Mouse (Mus musculus) CH12.LX (cell line): ENCODE measurements at regions not wholly inside any gene's neighbourhood (a gene's known extent, or its start where the extent isn't known, plus 50 kb on each side); places are given as distances from the start of the nearest gene placed in this dataset.

Experiments
- DNase-seq: peaks from one replicate; pipeline ENCODE4 v3.0.0-alpha.2; 2013; ENCODE audit errors: extremely low read depth
- H3K27ac ChIP-seq: 2 replicates; pipeline ENCODE4 v1.5.1; 2012; ENCODE audit warnings: low read depth, mild to moderate bottlenecking, control low read depth, moderate library complexity; ENCODE audit not compliant: insufficient read depth
- H3K27me3 ChIP-seq: replicated peaks from 2 replicates; pipeline ENCODE3; 2012; ENCODE audit warnings: inconsistent platforms
- H3K36me3 ChIP-seq, 2 experiments: replicated peaks in 1 of 2; 2 replicates each; pipeline versions ENCODE3 to v1.6.1; 2012; ENCODE audit warnings: inconsistent platforms in 1 of 2, low read length in 1 of 2, mild to moderate bottlenecking in 1 of 2, mixed read lengths in 1 of 2, moderate library complexity in 1 of 2; ENCODE audit not compliant: control insufficient read depth in 1 of 2, insufficient read depth in 1 of 2
- H3K4me1 ChIP-seq, 2 experiments: 2 replicates each; pipeline ENCODE4 v1.6.1; 2012; ENCODE audit warnings: inconsistent platforms in 1 of 2, moderate library complexity in 1 of 2; ENCODE audit not compliant: insufficient read depth in 2 of 2, control insufficient read depth in 1 of 2
- H3K4me2 ChIP-seq: 2 replicates; pipeline ENCODE4 v1.6.1; 2012; ENCODE audit warnings: low read depth, mild to moderate bottlenecking, control low read depth; ENCODE audit not compliant: poor library complexity, insufficient read depth, severe bottlenecking
- H3K4me3 ChIP-seq, 3 experiments: fragments of 150-350 bp in 1 of 3; sonication (generic) in 1 of 3; replicated peaks in 1 of 3; 2 replicates each; pipeline versions ENCODE3 to v1.5.1; 2011 to 2012; ENCODE audit warnings: low read depth in 2 of 3, low read length in 2 of 3, mild to moderate bottlenecking in 2 of 3, moderate library complexity in 2 of 3, control low read depth in 1 of 3, improper control_type of control experiment in 1 of 3, inconsistent platforms in 1 of 3, mixed read lengths in 1 of 3; ENCODE audit not compliant: poor library complexity in 1 of 3
- H3K79me2 ChIP-seq: replicated peaks from 2 replicates; pipeline ENCODE4 v1.6.1; 2012; ENCODE audit warnings: mild to moderate bottlenecking, moderate library complexity; ENCODE audit not compliant: control insufficient read depth, poor library complexity, insufficient read depth, severe bottlenecking; ENCODE audit errors: extremely low read depth
- H3K9ac ChIP-seq: 2 replicates; pipeline ENCODE4 v1.6.1; 2012; ENCODE audit warnings: low read depth, mild to moderate bottlenecking, control low read depth, moderate library complexity; ENCODE audit not compliant: insufficient read depth
- H3K9me3 ChIP-seq: replicated peaks from 2 replicates; pipeline ENCODE3; 2012; ENCODE audit warnings: low read length, inconsistent platforms, mixed read lengths
- CHD1 ChIP-seq: IDR thresholded peaks from 2 replicates; pipeline ENCODE4 v1.6.1; 2012; ENCODE audit warnings: low read depth, low read length, improper control_type of control experiment, inconsistent platforms
- ELF1 ChIP-seq: IDR thresholded peaks from 2 replicates; pipeline ENCODE4 v1.6.1; 2014; ENCODE audit warnings: low read depth, mild to moderate bottlenecking, inconsistent platforms, low read length, improper control_type of control experiment
- GABPA ChIP-seq: IDR thresholded peaks from 2 replicates; pipeline ENCODE4 v1.6.1; 2012; ENCODE audit warnings: low read depth, low read length, improper control_type of control experiment, inconsistent platforms; ENCODE audit not compliant: insufficient replicate concordance
- IRF4 ChIP-seq: IDR thresholded peaks from 2 replicates; pipeline ENCODE4 v1.6.1; 2014; ENCODE audit warnings: low read depth, mild to moderate bottlenecking, inconsistent platforms, low read length, improper control_type of control experiment
- JUN ChIP-seq: IDR thresholded peaks from 2 replicates; pipeline ENCODE4 v1.6.1; 2011; ENCODE audit warnings: low read depth, mild to moderate bottlenecking, low read length, improper control_type of control experiment, moderate library complexity; ENCODE audit not compliant: insufficient read depth
- JUND ChIP-seq: conservative IDR thresholded peaks from 2 replicates; pipeline ENCODE4 v1.6.1; 2011; ENCODE audit warnings: low read depth, low read length, improper control_type of control experiment
- MAFK ChIP-seq: IDR thresholded peaks from 2 replicates; pipeline ENCODE4 v1.6.1; 2011; ENCODE audit warnings: low read length, improper control_type of control experiment; ENCODE audit not compliant: insufficient replicate concordance
- MAX ChIP-seq: IDR thresholded peaks from 2 replicates; pipeline ENCODE4 v1.6.1; 2011; ENCODE audit warnings: low read length, improper control_type of control experiment
- MEF2A ChIP-seq: IDR thresholded peaks from 2 replicates; pipeline ENCODE4 v1.6.1; 2014; ENCODE audit warnings: low read depth, mild to moderate bottlenecking, inconsistent platforms, low read length, improper control_type of control experiment, borderline replicate concordance
- NELFE ChIP-seq: IDR thresholded peaks from 2 replicates; pipeline ENCODE4 v1.6.1; 2011; ENCODE audit warnings: low read depth, low read length, improper control_type of control experiment
- NRF1 ChIP-seq: IDR thresholded peaks from 2 replicates; pipeline ENCODE4 v1.6.1; 2014; ENCODE audit warnings: low read depth, mild to moderate bottlenecking, inconsistent platforms, low read length, improper control_type of control experiment, moderate library complexity
- POLR2AphosphoS2 ChIP-seq: IDR thresholded peaks from 2 replicates; pipeline ENCODE4 v1.6.1; 2011; ENCODE audit warnings: low read depth, low read length, improper control_type of control experiment
- RAD21 ChIP-seq: IDR thresholded peaks from 2 replicates; pipeline ENCODE4 v1.6.1; 2011; ENCODE audit warnings: low read depth, mild to moderate bottlenecking, low read length, improper control_type of control experiment, moderate library complexity
- TCF12 ChIP-seq: IDR thresholded peaks from 2 replicates; pipeline ENCODE4 v1.6.1; 2014; ENCODE audit warnings: low read depth, mild to moderate bottlenecking, inconsistent platforms, low read length, improper control_type of control experiment
- UBTF ChIP-seq: IDR thresholded peaks from 2 replicates; pipeline ENCODE4 v1.6.1; 2012; ENCODE audit warnings: low read depth, mild to moderate bottlenecking, inconsistent platforms, low read length, improper control_type of control experiment, moderate library complexity
- ZC3H11A ChIP-seq: IDR thresholded peaks from 2 replicates; pipeline ENCODE4 v1.6.1; 2012; ENCODE audit warnings: low read depth, mild to moderate bottlenecking, inconsistent platforms, low read length, improper control_type of control experiment
- ZKSCAN1 ChIP-seq: IDR thresholded peaks from 2 replicates; pipeline ENCODE4 v1.6.1; 2012; ENCODE audit warnings: low read depth, inconsistent platforms, low read length, improper control_type of control experiment, borderline replicate concordance
- ZMIZ1 ChIP-seq: IDR thresholded peaks from 2 replicates; pipeline ENCODE4 v1.6.1; 2012; ENCODE audit warnings: low read depth, mild to moderate bottlenecking, inconsistent platforms, low read length, improper control_type of control experiment
- ZNF384 ChIP-seq: IDR thresholded peaks from 2 replicates; pipeline ENCODE4 v1.6.1; 2012; ENCODE audit warnings: low read depth, low read length, improper control_type of control experiment, inconsistent platforms
- dilution Hi-C: fragments of 300-500 bp; cut with MboI; formaldehyde crosslinking; loops from 2 replicates; pipeline ENCODE4 v1.14.3; 2020; ENCODE audit warnings: low sequenced_read_pairs; ENCODE audit not compliant: extremely low pct_unique_long_range_greater_than_20kb, extremely low pct_ligation_motif_present
- in situ Hi-C: fragments of 300-500 bp; cut with MboI; formaldehyde crosslinking; loops from 3 replicates; pipeline ENCODE4 v1.14.3; 2019; ENCODE audit warnings: low sequenced_read_pairs, low pct_ligation_motif_present, low pct_unique_long_range_greater_than_20kb, mixed read lengths

DNA sequence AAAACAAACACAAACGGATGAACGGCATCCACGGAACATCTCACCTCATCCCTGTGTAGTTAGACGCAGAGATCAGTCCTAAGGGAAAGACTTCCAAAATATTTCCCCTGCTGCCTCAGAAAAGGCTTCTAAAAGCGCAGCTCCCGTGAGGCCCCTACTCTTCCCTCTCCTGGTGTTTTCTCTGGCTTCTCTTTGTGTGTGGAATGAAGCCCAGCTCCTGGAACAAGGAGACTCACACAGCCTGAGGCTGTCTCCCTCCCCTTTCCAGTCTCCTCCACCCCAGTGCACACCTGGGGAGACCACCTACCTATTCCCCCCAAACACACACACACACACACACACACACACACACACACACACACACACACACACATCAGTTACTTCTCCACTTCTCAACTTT is 189.7 kb upstream of the Runx1 start:
- no peak overlapping the region for H3K4me3 ChIP-seq
- H3K9me3 ChIP-seq: no peaks in the 10 kb centered on the region
- no peaks in the 10 kb centered on the region for H3K27me3 ChIP-seq
- H3K79me2 ChIP-seq: no peaks in the 10 kb centered on the region
- dilution Hi-C loops (no loop called here), in situ Hi-C loops (no loop called here)
- H3K27ac ChIP-seq: no peak overlapping the region
- peaks cover 29 to 42% of the 10 kb centered on the region in 2 experiments for H3K4me1 ChIP-seq
- no peak for TF ChIP-seq TCF12
- TF ChIP-seq NRF1: no peak
- no peak for TF ChIP-seq POLR2AphosphoS2
- TF ChIP-seq MAFK: no peak
- no peak for TF ChIP-seq ELF1
- no peak for TF ChIP-seq NELFE
- TF ChIP-seq CHD1: no peak
- TF ChIP-seq ZC3H11A: no peak
- TF ChIP-seq MEF2A: no peak
- TF ChIP-seq UBTF: no peak
- TF ChIP-seq IRF4: no peak
- TF ChIP-seq GABPA: no peak
- no peak for TF ChIP-seq RAD21
- no peak for TF ChIP-seq ZNF384
- no peak for TF ChIP-seq ZKSCAN1
- no peak for TF ChIP-seq JUND
- H3K36me3 ChIP-seq: peaks cover 0 to 6% of the 10 kb centered on the region in 2 experiments
- no peak for DNase-seq
- no peak overlapping the region for H3K4me2 ChIP-seq
- H3K9ac ChIP-seq: no peak overlapping the region

DNA sequence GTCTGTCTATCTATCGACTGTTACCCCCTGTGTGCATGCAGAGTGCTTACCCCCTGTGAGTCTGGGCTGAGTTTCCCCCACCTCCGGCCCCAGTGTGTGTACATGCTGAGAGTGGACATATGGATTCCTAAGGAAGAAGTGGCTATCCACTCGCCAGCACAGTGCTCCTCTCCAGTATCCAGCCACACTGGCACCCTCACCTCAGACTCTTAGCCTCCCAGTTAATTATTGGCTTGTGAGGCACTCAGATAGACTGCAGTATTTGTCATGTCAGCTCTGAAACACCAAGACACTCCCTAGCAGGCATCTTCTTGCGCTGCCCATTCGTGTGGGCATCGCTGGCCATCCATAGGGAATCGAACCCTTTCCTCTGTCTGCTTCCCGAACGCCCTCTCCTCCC is 189.0 kb upstream of the Runx1 start:
- peaks cover 1% of the 10 kb centered on the region for H3K9me3 ChIP-seq
- in situ Hi-C loops (no loop called here), dilution Hi-C loops (no loop called here)
- H3K4me1 ChIP-seq: peaks cover 25 to 35% of the 10 kb centered on the region in 2 experiments
- DNase-seq: no peak
- TF ChIP-seq ZMIZ1 (no peak), MAFK (no peak), MAX (no peak), IRF4 (no peak), JUN (no peak), RAD21 (no peak), MEF2A (no peak)
- no peaks in the 10 kb centered on the region for H3K79me2 ChIP-seq
- no peaks in the 10 kb centered on the region for H3K27me3 ChIP-seq
- no peak overlapping the region for H3K9ac ChIP-seq
- H3K4me2 ChIP-seq: no peak overlapping the region
- no peak overlapping the region for H3K27ac ChIP-seq
- peaks cover 0 to 6% of the 10 kb centered on the region in 2 experiments for H3K36me3 ChIP-seq
- no peak overlapping the region for H3K4me3 ChIP-seq
